Mouse (Mus musculus) ES-Bruce4 (cell line): ENCODE measurements at regions not wholly inside any gene's neighbourhood (a gene's known extent, or its start where the extent isn't known, plus 50 kb on each side); places are given as distances from the start of the nearest gene placed in this dataset.

Experiments used
- CTCF ChIP-seq: IDR thresholded peaks from one replicate; pipeline ENCODE4 v1.8.1; 2011; ENCODE audit warnings: low read depth, low read length
- POLR2A ChIP-seq: IDR thresholded peaks from one replicate; pipeline ENCODE4 v1.8.1; 2011; ENCODE audit warnings: low read length; ENCODE audit not compliant: insufficient read depth

- TF ChIP-seq POLR2A: no peak
- TF ChIP-seq CTCF: no peak
Observed at GRCm38 (mm10) chr12:118519801-118520327, 218.6 kb upstream of the Sp4 start.
